16 mouse cellular contexts compared by ENCODE assay signal in genomic region chr9:4639192-4639900, GRCm38 (mm10).
DNase-seq lines count a peak whose midpoint lies in the region; ATAC-seq and TF ChIP-seq lines count a peak whose summit lies in the region.
"Had no signal": no experiment of that assay in that cellular context is flagged by ENCODE, and none has a peak within 500 bp of the region (broad histone marks: within the 10 kb centered on the region; RNA-seq: fewer than 3 reads in every experiment).

No protein-coding gene starts in this region.

- H3K27me3 ChIP-seq in forebrain, embryonic 14.5 days (replicated peaks; ENCODE audit: control insufficient read depth, insufficient read depth, low read length) = no peaks in the 10 kb centered on the region
- H3K27me3 ChIP-seq in forebrain, embryonic 11.5 days (ENCODE audit: control insufficient read depth, insufficient read depth, low read length) = no peaks in the 10 kb centered on the region
- H3K27me3 ChIP-seq in lung, postnatal 0 days (replicated peaks; ENCODE audit: insufficient read depth, low read length) = no peaks in the 10 kb centered on the region
- H3K27me3 ChIP-seq: limb, embryonic 13.5 days; midbrain, embryonic 15.5 days had no signal

- H3K27ac ChIP-seq in forebrain, embryonic 14.5 days (ENCODE audit: low read depth, low read length) = no peak overlapping the region
- no peak overlapping the region for H3K27ac ChIP-seq in forebrain, embryonic 11.5 days (ENCODE audit: low read depth, low read length)
- H3K27ac ChIP-seq in lung, postnatal 0 days (ENCODE audit: low read length) = no peak overlapping the region
- H3K27ac ChIP-seq: heart, adult 2 months; limb, embryonic 13.5 days; midbrain, embryonic 15.5 days had no signal

- H3K9ac ChIP-seq in forebrain, embryonic 14.5 days (ENCODE audit: low read length) = no peak overlapping the region
- H3K9ac ChIP-seq in forebrain, embryonic 11.5 days (ENCODE audit: low read length) = no peak overlapping the region
- H3K9ac ChIP-seq in lung, postnatal 0 days (replicated peaks; ENCODE audit: low read depth) = no peak overlapping the region
- H3K9ac ChIP-seq: limb, embryonic 13.5 days; midbrain, embryonic 15.5 days had no signal

- H3K36me3 ChIP-seq in forebrain, embryonic 14.5 days (ENCODE audit: control insufficient read depth, insufficient read depth, low read length) = no peaks in the 10 kb centered on the region
- H3K36me3 ChIP-seq in forebrain, embryonic 11.5 days (ENCODE audit: control insufficient read depth, insufficient read depth, low read length) = no peaks in the 10 kb centered on the region
- no peaks in the 10 kb centered on the region for H3K36me3 ChIP-seq in lung, postnatal 0 days (ENCODE audit: insufficient read depth, low read length)
- H3K36me3 ChIP-seq: limb, embryonic 13.5 days; midbrain, embryonic 15.5 days had no signal

- no peak for TF ChIP-seq CTCF in lung, postnatal 0 days (IDR thresholded peaks at IDR 0.05)

- H3K4me1 ChIP-seq in forebrain, embryonic 14.5 days (ENCODE audit: control insufficient read depth, insufficient read depth, low read length) = no peaks in the 10 kb centered on the region
- no peaks in the 10 kb centered on the region for H3K4me1 ChIP-seq in forebrain, embryonic 11.5 days (replicated peaks; ENCODE audit: control insufficient read depth, insufficient read depth, low read length)
- no peaks in the 10 kb centered on the region for H3K4me1 ChIP-seq in lung, postnatal 0 days (ENCODE audit: insufficient read depth, low read depth, low read length)
- H3K4me1 ChIP-seq: limb, embryonic 13.5 days; midbrain, embryonic 15.5 days had no signal

- no peaks in the 10 kb centered on the region for H3K9me3 ChIP-seq in forebrain, embryonic 14.5 days (replicated peaks; ENCODE audit: control insufficient read depth, low read length)
- no peaks in the 10 kb centered on the region for H3K9me3 ChIP-seq in forebrain, embryonic 11.5 days (ENCODE audit: control insufficient read depth, low read length)
- no peaks in the 10 kb centered on the region for H3K9me3 ChIP-seq in lung, postnatal 0 days (ENCODE audit: low read length)
- H3K9me3 ChIP-seq: limb, embryonic 13.5 days; midbrain, embryonic 15.5 days had no signal

- WGBS in forebrain, embryonic 14.5 days = 78% methylated on average over 2 of the region's 2 CpGs
- WGBS in forebrain, embryonic 11.5 days = 79% methylated on average over 2 of the region's 2 CpGs
- 46% methylated on average over 2 of the region's 2 CpGs for WGBS in lung, postnatal 0 days

- H3K4me2 ChIP-seq in forebrain, embryonic 14.5 days (ENCODE audit: low read length) = no peak overlapping the region
- H3K4me2 ChIP-seq in forebrain, embryonic 11.5 days (ENCODE audit: low read depth, low read length, severe bottlenecking) = no peak overlapping the region
- H3K4me2 ChIP-seq in lung, postnatal 0 days (replicated peaks; ENCODE audit: low read depth, low read length) = no peak overlapping the region
- H3K4me2 ChIP-seq: limb, embryonic 13.5 days; midbrain, embryonic 15.5 days had no signal

- peak; percentile 52 for DNase-seq in forebrain, embryonic 14.5 days (ENCODE audit: low spot score)
- no peak for DNase-seq in forebrain, embryonic 11.5 days (ENCODE audit: low spot score)
- peak; percentile 51 to 66 for DNase-seq in cerebellum, postnatal 10 days
- peak; percentile 16 for DNase-seq in layer of hippocampus, adult 9-10 months (ENCODE audit: low spot score)
- peak; percentile 23 to 32 for DNase-seq in right cerebral cortex, postnatal 10 days (ENCODE audit: low spot score in 2 of 2)
- DNase-seq in heart, adult 8-10 months (ENCODE audit: low spot score) = no peak
- DNase-seq in lung, postnatal 0 days (ENCODE audit: low spot score) = no peak
- DNase-seq: adrenal gland, adult 8-10 months; heart, adult 2 months; kidney, adult 2 months; lung, postnatal 36 days; spleen, adult 18-20 months had no signal

- peak; percentile 75; the same call in 1 of the 2 replicates for ATAC-seq in forebrain, embryonic 14.5 days
- ATAC-seq in forebrain, embryonic 11.5 days (replicated peaks; ENCODE audit: low FRiP score) = no peak
- no peak for ATAC-seq in lung, postnatal 0 days
- ATAC-seq in granulocyte monocyte progenitor cell, adult 5-6 weeks (replicated peaks; ENCODE audit: poor library complexity, severe bottlenecking) = no peak
- ATAC-seq: midbrain, embryonic 15.5 days had no signal

- no peak for TF ChIP-seq EP300 in lung, postnatal 0 days (IDR thresholded peaks at IDR 0.05)

- H3K4me3 ChIP-seq in forebrain, embryonic 14.5 days (ENCODE audit: low read depth, low read length) = no peak overlapping the region
- H3K4me3 ChIP-seq in forebrain, embryonic 11.5 days (ENCODE audit: low read depth, low read length) = no peak overlapping the region
- H3K4me3 ChIP-seq in lung, postnatal 0 days (ENCODE audit: low read depth, low read length) = no peak overlapping the region
- H3K4me3 ChIP-seq: erythroblast, embryonic 14.5 days; heart, adult 2 months; limb, embryonic 13.5 days; midbrain, embryonic 15.5 days had no signal

Comparison
In these comparisons a context has a peak if more than half of its experiments do, and no peak if none do; other contexts are left out.
1. DNase-seq: peak in forebrain, embryonic 14.5 days (single experiment), cerebellum, postnatal 10 days (2 of 2), layer of hippocampus, adult 9-10 months (single experiment) and right cerebral cortex, postnatal 10 days (2 of 2); none in forebrain, embryonic 11.5 days (single experiment), heart, adult 8-10 months (single experiment) and lung, postnatal 0 days (single experiment).